Mouse (Mus musculus) heart, embryonic 10.5 days (tissue): ENCODE data around the gene Ccz1. TPM values are rescaled to one million over a fixed set of nuclear protein-coding genes. Genes with fewer than 3 reads are reported as not detected.

Experiments
- DNase-seq: peaks from one replicate; pipeline ENCODE4 v3.0.0-alpha.2; 2017; ENCODE audit warnings: low spot score
- H3K27ac ChIP-seq: fragments of 300-500 bp; sonication (generic); 2 replicates; pipeline ENCODE4 v1.5.1; 2016; ENCODE audit warnings: mild to moderate bottlenecking
- H3K27me3 ChIP-seq: fragments of 300-500 bp; sonication (generic); 2 replicates; pipeline ENCODE4 v1.6.1; 2016; ENCODE audit warnings: mild to moderate bottlenecking; ENCODE audit not compliant: poor library complexity, insufficient read depth, severe bottlenecking
- H3K36me3 ChIP-seq: fragments of 300-500 bp; sonication (generic); 2 replicates; pipeline ENCODE4 v1.6.1; 2016; ENCODE audit warnings: mild to moderate bottlenecking, moderate library complexity
- H3K4me1 ChIP-seq: fragments of 300-500 bp; sonication (generic); 2 replicates; pipeline ENCODE4 v1.6.1; 2016; ENCODE audit warnings: mild to moderate bottlenecking
- H3K4me3 ChIP-seq: fragments of 300-500 bp; sonication (generic); 2 replicates; pipeline ENCODE4 v1.5.1; 2016; ENCODE audit warnings: mild to moderate bottlenecking, moderate library complexity
- H3K9me3 ChIP-seq: fragments of 300-500 bp; sonication (generic); 2 replicates; pipeline ENCODE4 v1.6.1; 2016; ENCODE audit warnings: mild to moderate bottlenecking, moderate library complexity
- WGBS: fragments of 180-500 bp; shearing (Covaris S2); methylation state at CpG from one replicate; pipeline ENCODE4 v1.1.7; 2016; 5-methylcytosine and 5-hydroxymethylcytosine counted together
- polyA plus RNA-seq: library from polyadenylated mRNA; unstranded; fragments of >200 nt; fragmentation: Nextera tagmentation; extraction: Ambion mirVana; gene quantifications from 2 replicates; pipeline ENCODE4 v1.2.1, GENCODE M21; 2016

Ccz1 gene
- polyA plus RNA-seq, 1 experiment from 2014 or later: 84.6 TPM

- Histone ChIP-seq H3K9me3 (no peaks in the 10 kb centered on the region), H3K4me1 (no peaks in the 10 kb centered on the region), H3K36me3 (peaks cover 11% of the 10 kb centered on the region; the same call in 1 of the 2 replicates), H3K4me3 (no peak overlapping the region), H3K27ac (no peak overlapping the region), H3K27me3 (no peaks in the 10 kb centered on the region)
- peak; percentile 64 for DNase-seq
- WGBS: 90% methylated on average over 11 of the region's 11 CpGs
Measured at GRCm38 (mm10) chr5:143959551-143959950, 55.1 kb downstream of the Ccz1 start.

GRCm38 (mm10) chr5:143957101-143957500, 57.6 kb downstream of the Ccz1 start:
- 87% methylated on average over 6 of the region's 6 CpGs for WGBS
- Histone ChIP-seq H3K27ac (no peak overlapping the region), H3K9me3 (no peaks in the 10 kb centered on the region), H3K36me3 (peaks cover 11% of the 10 kb centered on the region; the same call in 1 of the 2 replicates), H3K4me3 (no peak overlapping the region), H3K27me3 (no peaks in the 10 kb centered on the region), H3K4me1 (no peaks in the 10 kb centered on the region)
- peak; percentile 63 for DNase-seq

GRCm38 (mm10) chr5:143950016-143950415, 64.7 kb downstream of the Ccz1 start:
- H3K27me3 ChIP-seq: no peaks in the 10 kb centered on the region
- H3K9me3 ChIP-seq: no peaks in the 10 kb centered on the region

GRCm38 (mm10) chr5:143948361-143948760, 66.3 kb downstream of the Ccz1 start:
- peak; percentile 67 for DNase-seq
- Histone ChIP-seq H3K27me3 (no peaks in the 10 kb centered on the region), H3K27ac (no peak overlapping the region), H3K9me3 (no peaks in the 10 kb centered on the region), H3K36me3 (no peaks in the 10 kb centered on the region), H3K4me3 (no peak overlapping the region), H3K4me1 (no peaks in the 10 kb centered on the region)
- 82% methylated on average over 12 of the region's 12 CpGs for WGBS

More at GRCm38 (mm10) chr5:143950016-143950415, 64.7 kb downstream of the Ccz1 start:
- H3K27ac ChIP-seq: no peak overlapping the region
- H3K4me1 ChIP-seq: no peaks in the 10 kb centered on the region
- 46% methylated on average over 5 of the region's 5 CpGs for WGBS
- no peaks in the 10 kb centered on the region for H3K36me3 ChIP-seq
- peak; percentile 17 for DNase-seq
- H3K4me3 ChIP-seq: no peak overlapping the region

- Histone ChIP-seq H3K4me1 (peaks cover 3% of the 10 kb centered on the region; the same call in 1 of the 2 replicates), H3K27me3 (no peaks in the 10 kb centered on the region), H3K27ac (no peak overlapping the region), H3K4me3 (no peak overlapping the region), H3K9me3 (no peaks in the 10 kb centered on the region), H3K36me3 (no peaks in the 10 kb centered on the region)
- peak; percentile 68 for DNase-seq
- WGBS: 85% methylated on average over 14 of the region's 14 CpGs
Measured at GRCm38 (mm10) chr5:143943231-143944125, 71.2 kb downstream of the Ccz1 start.

- peaks cover 3% of the 10 kb centered on the region; the same call in 1 of the 2 replicates for H3K4me1 ChIP-seq
- H3K4me3 ChIP-seq: no peak overlapping the region
- no peak overlapping the region for H3K27ac ChIP-seq
- no peaks in the 10 kb centered on the region for H3K27me3 ChIP-seq
- peak; percentile 28 for DNase-seq
- WGBS: 21% methylated on average over 10 of the region's 10 CpGs
- no peaks in the 10 kb centered on the region for H3K9me3 ChIP-seq
- no peaks in the 10 kb centered on the region for H3K36me3 ChIP-seq
Measured at GRCm38 (mm10) chr5:143941588-143941987, 73.1 kb downstream of the Ccz1 start.

Other genes starting within 250 kb of the Ccz1 start
- 38.0 and 41.0 TPM in 2 replicates for gene Eif2ak1, start 197.1 kb downstream of the Ccz1 start, polyA plus RNA-seq
- 0.16 and 0.26 TPM in 2 replicates for gene Ankrd61, start 117.2 kb downstream of the Ccz1 start, polyA plus RNA-seq
- gene Aimp2, start 105.0 kb downstream of the Ccz1 start, polyA plus RNA-seq: 117 and 127 TPM in 2 replicates
- 28.3 and 33.9 TPM in 2 replicates for gene Pms2, start 104.9 kb downstream of the Ccz1 start, polyA plus RNA-seq
- gene Gm42421, start 86.7 kb downstream of the Ccz1 start, polyA plus RNA-seq: 0.67 and 1.3 TPM in 2 replicates
- gene Rsph10b, start 81.8 kb downstream of the Ccz1 start, polyA plus RNA-seq: 0.46 and 1.1 TPM in 2 replicates
- 0.21 TPM in 1 of 2 replicates, not detected in the other for gene Ocm, start 11.8 kb upstream of the Ccz1 start, polyA plus RNA-seq
- gene Lmtk2, start 85.6 kb upstream of the Ccz1 start, polyA plus RNA-seq: 5.3 and 6.0 TPM in 2 replicates
- gene Bhlha15, start 175.4 kb upstream of the Ccz1 start, polyA plus RNA-seq: 1.3 TPM in 2 replicates
- 15.1 and 18.7 TPM in 2 replicates for gene Tecpr1, start 208.7 kb upstream of the Ccz1 start, polyA plus RNA-seq
- gene Bri3, start 229.6 kb upstream of the Ccz1 start, polyA plus RNA-seq: 104 and 110 TPM in 2 replicates